Mouse (Mus musculus) forebrain, embryonic 12.5 days (tissue): Measurements from ENCODE around the gene Naxe. TPM values are rescaled to one million over a fixed set of nuclear protein-coding genes. Genes with fewer than 3 reads are reported as not detected.

Source experiments
- polyA plus RNA-seq: library from polyadenylated mRNA; unstranded; fragments of >200 nt; fragmentation: Nextera tagmentation; extraction: Ambion mirVana; gene quantifications from 2 replicates; pipeline ENCODE4 v1.2.1, GENCODE M21; 2016

The Naxe gene
- polyA plus RNA-seq, 1 experiment from 2014 or later: 132 TPM

Other genes with a start within 250 kb of the Naxe start
- 5.7 and 6.8 TPM in 2 replicates for gene Pear1, start 234.2 kb downstream of the Naxe start, polyA plus RNA-seq
- gene Sh2d2a, start 211.7 kb downstream of the Naxe start, polyA plus RNA-seq: not detected in 2 replicates
- 15.8 and 15.9 TPM in 2 replicates for gene Prcc, start 172.9 kb downstream of the Naxe start, polyA plus RNA-seq
- gene Hdgf, start 152.2 kb downstream of the Naxe start, polyA plus RNA-seq: 251 and 295 TPM in 2 replicates
- 75.8 and 86.1 TPM in 2 replicates for gene Mrpl24, start 139.0 kb downstream of the Naxe start, polyA plus RNA-seq
- 80.5 and 88.2 TPM in 2 replicates for gene Isg20l2, start 128.2 kb downstream of the Naxe start, polyA plus RNA-seq
- 20.5 and 23.7 TPM in 2 replicates for gene Rrnad1, start 127.8 kb downstream of the Naxe start, polyA plus RNA-seq
- gene Crabp2, start 109.8 kb downstream of the Naxe start, polyA plus RNA-seq: 246 TPM in 2 replicates
- gene Nes, start 87.4 kb downstream of the Naxe start, polyA plus RNA-seq: 148 and 162 TPM in 2 replicates
- 1.7 and 3.6 TPM in 2 replicates for gene Bcan, start 58.3 kb downstream of the Naxe start, polyA plus RNA-seq
- gene Hapln2, start 30.9 kb downstream of the Naxe start, polyA plus RNA-seq: not detected in 2 replicates
- 31.4 and 32.0 TPM in 2 replicates for gene Gpatch4, start 15.4 kb downstream of the Naxe start, polyA plus RNA-seq
- 0.08 and 0.14 TPM in 2 replicates for gene Ttc24, start 19.8 kb upstream of the Naxe start, polyA plus RNA-seq
- gene Iqgap3, start 23.5 kb upstream of the Naxe start, polyA plus RNA-seq: 24.9 and 27.3 TPM in 2 replicates
- gene Mef2d, start 83.9 kb upstream of the Naxe start, polyA plus RNA-seq: 17.7 and 20.3 TPM in 2 replicates
- 0.28 TPM in 1 of 2 replicates, not detected in the other for gene Rhbg, start 196.2 kb upstream of the Naxe start, polyA plus RNA-seq
- 0.31 TPM in 1 of 2 replicates, not detected in the other for gene Gm38392, start 228.7 kb upstream of the Naxe start, polyA plus RNA-seq
- gene Tsacc, start 238.5 kb upstream of the Naxe start, polyA plus RNA-seq: 11.4 and 11.7 TPM in 2 replicates
- gene Cct3, start 238.6 kb upstream of the Naxe start, polyA plus RNA-seq: 627 and 646 TPM in 2 replicates